9 mouse cellular contexts compared by ENCODE assay signal in genomic region chr13:55601611-55602010, GRCm38 (mm10). TPM values are rescaled to one million over a fixed set of nuclear protein-coding genes. Genes with fewer than 3 reads are reported as not detected.
DNase-seq lines count a peak whose midpoint lies in the region; ATAC-seq and TF ChIP-seq lines count a peak whose summit lies in the region.
"Had no signal": no experiment of that assay in that cellular context is flagged by ENCODE, and none has a peak within 500 bp of the region (broad histone marks: within the 10 kb centered on the region; RNA-seq: fewer than 3 reads in every experiment).

No protein-coding gene starts in this region.

- ATAC-seq in heart, embryonic 12.5 days (ENCODE audit: insufficient number of reproducible peaks, low FRiP score) = no peak
- no peak for ATAC-seq in limb, embryonic 14.5 days (ENCODE audit: low FRiP score, low read depth)
- no peak for ATAC-seq in stomach, postnatal 0 days (ENCODE audit: low FRiP score, low TSS enrichment)

- H3K4me2 ChIP-seq in heart, embryonic 12.5 days = no peak overlapping the region
- H3K4me2 ChIP-seq in limb, embryonic 14.5 days (replicated peaks; ENCODE audit: low read depth, low read length, severe bottlenecking) = no peak overlapping the region
- H3K4me2 ChIP-seq in stomach, postnatal 0 days (replicated peaks; ENCODE audit: low read depth) = no peak overlapping the region

- WGBS in heart, embryonic 12.5 days = 9% methylated on average over 3 of the region's 3 CpGs
- 3% methylated on average over 3 of the region's 3 CpGs for WGBS in kidney, adult 2 months
- 9% methylated on average over 3 of the region's 3 CpGs for WGBS in limb, embryonic 14.5 days
- 11% methylated on average over 3 of the region's 3 CpGs for WGBS in stomach, postnatal 0 days

- DNase-seq in heart, adult 11 months = peak; percentile 95
- peak; percentile 80 for DNase-seq in c-Kit-positive CD71-positive TER-119-positive erythroid progenitor cells, embryonic 14.5 days (ENCODE audit: low spot score)
- DNase-seq in frontal cortex, postnatal 25 days (ENCODE audit: low spot score in 2 of 2) = peak; percentile 83 to 87
- DNase-seq in kidney, adult 2 months = peak; percentile 77
- peak; percentile 90 for DNase-seq in limb, embryonic 14.5 days (ENCODE audit: low spot score)
- peak; percentile 73 to 81 for DNase-seq in natural killer cell, adult 2 months (ENCODE audit: low spot score in 2 of 2)
- peak; percentile 80 for DNase-seq in stomach, postnatal 0 days (ENCODE audit: low spot score)

- no peaks in the 10 kb centered on the region for H3K27me3 ChIP-seq in heart, embryonic 12.5 days (replicated peaks)
- H3K27me3 ChIP-seq in kidney, adult 2 months (replicated peaks; ENCODE audit: control insufficient read depth, insufficient read depth, low read length) = no peaks in the 10 kb centered on the region
- H3K27me3 ChIP-seq in limb, embryonic 14.5 days (ENCODE audit: control insufficient read depth, insufficient read depth, low read length) = no peaks in the 10 kb centered on the region
- no peaks in the 10 kb centered on the region for H3K27me3 ChIP-seq in stomach, postnatal 0 days (ENCODE audit: control insufficient read depth, insufficient read depth, low read length)
- H3K27me3 ChIP-seq: neural tube, embryonic 12.5 days had no signal

- H3K9me3 ChIP-seq in heart, embryonic 12.5 days (replicated peaks) = no peaks in the 10 kb centered on the region
- no peaks in the 10 kb centered on the region for H3K9me3 ChIP-seq in limb, embryonic 14.5 days (ENCODE audit: control insufficient read depth, low read length)
- H3K9me3 ChIP-seq in stomach, postnatal 0 days (ENCODE audit: control insufficient read depth, low read length) = no peaks in the 10 kb centered on the region
- H3K9me3 ChIP-seq: neural tube, embryonic 12.5 days had no signal

- no peak overlapping the region for H3K9ac ChIP-seq in heart, embryonic 12.5 days
- no peak overlapping the region for H3K9ac ChIP-seq in limb, embryonic 14.5 days (ENCODE audit: low read depth, low read length, severe bottlenecking)
- H3K9ac ChIP-seq in stomach, postnatal 0 days (ENCODE audit: low read length) = no peak overlapping the region

- TF ChIP-seq EP300 in stomach, postnatal 0 days (optimal IDR thresholded peaks at IDR 0.05) = no peak

- TF ChIP-seq CTCF in kidney, adult 2 months (conservative IDR thresholded peaks at IDR 0.05; ENCODE audit: insufficient read depth, insufficient read length, low read depth, low read length) = peak; percentile 82
- TF ChIP-seq CTCF in stomach, postnatal 0 days (IDR thresholded peaks at IDR 0.05; ENCODE audit: low read depth) = peak; percentile 94

- peaks cover 46% of the 10 kb centered on the region for H3K36me3 ChIP-seq in heart, embryonic 12.5 days
- no peaks in the 10 kb centered on the region for H3K36me3 ChIP-seq in kidney, adult 2 months (ENCODE audit: control insufficient read depth, insufficient read depth, low read length)
- H3K36me3 ChIP-seq in limb, embryonic 14.5 days (ENCODE audit: control insufficient read depth, insufficient read depth, low read length) = peaks cover 36% of the 10 kb centered on the region
- peaks cover 10% of the 10 kb centered on the region for H3K36me3 ChIP-seq in stomach, postnatal 0 days (ENCODE audit: control insufficient read depth, insufficient read depth, low read length)

- no peak for TF ChIP-seq POLR2A in kidney, adult 2 months (IDR thresholded peaks at IDR 0.05; ENCODE audit: low read depth, low read length)
- no peak for TF ChIP-seq POLR2A in limb, embryonic 14.5 days (IDR thresholded peaks at IDR 0.05; ENCODE audit: borderline replicate concordance, extremely low read depth, insufficient read depth, insufficient read length)

- peaks cover 10% of the 10 kb centered on the region for H3K4me1 ChIP-seq in heart, embryonic 12.5 days (replicated peaks)
- H3K4me1 ChIP-seq in kidney, adult 2 months (ENCODE audit: control insufficient read depth, insufficient read depth, low read length) = peaks cover 4% of the 10 kb centered on the region; the same call in 1 of the 2 replicates
- H3K4me1 ChIP-seq in limb, embryonic 14.5 days (ENCODE audit: control insufficient read depth, insufficient read depth, low read length) = 0 out of 2 replicates have a peak, but pooled peaks cover 8% of the 10 kb centered on the region
- no peaks in the 10 kb centered on the region; the same call in 1 of the 2 replicates for H3K4me1 ChIP-seq in stomach, postnatal 0 days (replicated peaks; ENCODE audit: control insufficient read depth, insufficient read depth)

- no peak overlapping the region for H3K27ac ChIP-seq in heart, embryonic 12.5 days (ENCODE audit: poor library complexity, severe bottlenecking)
- H3K27ac ChIP-seq in kidney, adult 2 months (ENCODE audit: insufficient read depth, low read depth, low read length) = no peak overlapping the region
- H3K27ac ChIP-seq in limb, embryonic 14.5 days (replicated peaks; ENCODE audit: low read depth, low read length) = no peak overlapping the region
- no peak overlapping the region for H3K27ac ChIP-seq in stomach, postnatal 0 days (replicated peaks)
- H3K27ac ChIP-seq: neural tube, embryonic 12.5 days had no signal

- H3K4me3 ChIP-seq in heart, embryonic 12.5 days = no peak overlapping the region
- H3K4me3 ChIP-seq in kidney, adult 2 months (ENCODE audit: insufficient read depth, low read depth, low read length) = no peak overlapping the region
- H3K4me3 ChIP-seq in limb, embryonic 14.5 days (replicated peaks; ENCODE audit: low read length) = no peak overlapping the region
- no peak overlapping the region for H3K4me3 ChIP-seq in stomach, postnatal 0 days (ENCODE audit: low read depth, low read length)

RNA-seq across cellular contexts. Expression of gene B4galt7, which starts 1.9 kb away (rescaled TPM):
- polyA plus RNA-seq in heart, embryonic 12.5 days (2016; fragmentation: Nextera tagmentation; extraction: Ambion mirVana) = 21.8 and 23.2 TPM in 2 replicates
- polyA plus RNA-seq in kidney, adult 2 months (2012; rRNA removed) = 15.0 and 15.7 TPM in 2 replicates
- polyA plus RNA-seq in limb, embryonic 14.5 days (2012; rRNA removed) = 39.3 and 53.0 TPM in 2 replicates
- 10.1 and 12.5 TPM in 2 replicates for polyA plus RNA-seq in limb, embryonic 14.5 days (2014; fragmentation: Nextera tagmentation; extraction: Ambion mirVana)
- polyA plus RNA-seq in stomach, postnatal 0 days (2015; fragmentation: Nextera tagmentation; extraction: Ambion mirVana) = 15.9 and 16.0 TPM in 2 replicates

RNA-seq across cellular contexts. Expression of gene Caml, which starts 21.2 kb away (rescaled TPM):
- 34.7 and 35.8 TPM in 2 replicates for polyA plus RNA-seq in heart, embryonic 12.5 days (2016; fragmentation: Nextera tagmentation; extraction: Ambion mirVana)
- polyA plus RNA-seq in kidney, adult 2 months (2012; rRNA removed) = 21.4 and 26.6 TPM in 2 replicates
- 55.3 and 60.7 TPM in 2 replicates for polyA plus RNA-seq in limb, embryonic 14.5 days (2012; rRNA removed)
- polyA plus RNA-seq in limb, embryonic 14.5 days (2014; fragmentation: Nextera tagmentation; extraction: Ambion mirVana) = 59.4 and 60.4 TPM in 2 replicates
- 32.0 and 33.0 TPM in 2 replicates for polyA plus RNA-seq in stomach, postnatal 0 days (2015; fragmentation: Nextera tagmentation; extraction: Ambion mirVana)

RNA-seq across cellular contexts. Expression of gene Tmed9, which starts 28.1 kb away (rescaled TPM):
- 133 and 141 TPM in 2 replicates for polyA plus RNA-seq in heart, embryonic 12.5 days (2016; fragmentation: Nextera tagmentation; extraction: Ambion mirVana)
- 74.0 and 92.5 TPM in 2 replicates for polyA plus RNA-seq in kidney, adult 2 months (2012; rRNA removed)
- polyA plus RNA-seq in limb, embryonic 14.5 days (2012; rRNA removed) = 182 and 228 TPM in 2 replicates
- 78.6 and 83.0 TPM in 2 replicates for polyA plus RNA-seq in limb, embryonic 14.5 days (2014; fragmentation: Nextera tagmentation; extraction: Ambion mirVana)
- 123 and 136 TPM in 2 replicates for polyA plus RNA-seq in stomach, postnatal 0 days (2015; fragmentation: Nextera tagmentation; extraction: Ambion mirVana)

RNA-seq across cellular contexts. Expression of gene Fam193b, which starts 30.7 kb away (rescaled TPM):
- polyA plus RNA-seq in heart, embryonic 12.5 days (2016; fragmentation: Nextera tagmentation; extraction: Ambion mirVana) = 24.3 and 24.4 TPM in 2 replicates
- polyA plus RNA-seq in kidney, adult 2 months (2012; rRNA removed) = 85.6 and 102 TPM in 2 replicates
- polyA plus RNA-seq in limb, embryonic 14.5 days (2012; rRNA removed) = 140 and 159 TPM in 2 replicates
- 35.9 and 40.7 TPM in 2 replicates for polyA plus RNA-seq in limb, embryonic 14.5 days (2014; fragmentation: Nextera tagmentation; extraction: Ambion mirVana)
- polyA plus RNA-seq in stomach, postnatal 0 days (2015; fragmentation: Nextera tagmentation; extraction: Ambion mirVana) = 10.2 and 11.1 TPM in 2 replicates

RNA-seq across cellular contexts. Expression of gene Ddx46, which starts 33.2 kb away (rescaled TPM):
- polyA plus RNA-seq in heart, embryonic 12.5 days (2016; fragmentation: Nextera tagmentation; extraction: Ambion mirVana) = 25.4 and 27.0 TPM in 2 replicates
- 12.3 and 13.0 TPM in 2 replicates for polyA plus RNA-seq in kidney, adult 2 months (2012; rRNA removed)
- 36.5 and 48.7 TPM in 2 replicates for polyA plus RNA-seq in limb, embryonic 14.5 days (2012; rRNA removed)
- polyA plus RNA-seq in limb, embryonic 14.5 days (2014; fragmentation: Nextera tagmentation; extraction: Ambion mirVana) = 33.0 and 36.0 TPM in 2 replicates
- 14.9 and 15.2 TPM in 2 replicates for polyA plus RNA-seq in stomach, postnatal 0 days (2015; fragmentation: Nextera tagmentation; extraction: Ambion mirVana)
